Mouse (Mus musculus): ENCODE data around the gene 1810049J17Rik.

GRCm38 (mm10) chr15:12298231-12298737, 23.4 kb downstream of the 1810049J17Rik start:
- TF ChIP-seq MYC (IDR thresholded peaks at IDR 0.05; ENCODE audit: low read depth, low read length), result no peak
- TF ChIP-seq ETS1 (IDR thresholded peaks at IDR 0.05; ENCODE audit: low read depth, low read length), result no peak
- no peak for TF ChIP-seq ELF1 (IDR thresholded peaks at IDR 0.05; ENCODE audit: low read depth, low read length)
- no peak for TF ChIP-seq POLR2A (IDR thresholded peaks at IDR 0.05; ENCODE audit: control insufficient read depth in 1 of 2, insufficient read depth in 1 of 2, low read depth in 1 of 2, low read length in 2 of 2, poor library complexity in 1 of 2)
- TF ChIP-seq MAX (IDR thresholded peaks at IDR 0.05; ENCODE audit: low read length), result no peak
- no peak for TF ChIP-seq CTCF (IDR thresholded peaks at IDR 0.05 in 2 of 3, conservative IDR thresholded peaks at IDR 0.05 in 1 of 3; ENCODE audit: control insufficient read depth in 1 of 3, insufficient read depth in 1 of 3, low read depth in 2 of 3, low read length in 3 of 3, poor library complexity in 1 of 3, severe bottlenecking in 1 of 3)

All from MEL (cell line).